Comparison of ENCODE assay signal across 29 mouse cellular contexts in the genomic region with DNA sequence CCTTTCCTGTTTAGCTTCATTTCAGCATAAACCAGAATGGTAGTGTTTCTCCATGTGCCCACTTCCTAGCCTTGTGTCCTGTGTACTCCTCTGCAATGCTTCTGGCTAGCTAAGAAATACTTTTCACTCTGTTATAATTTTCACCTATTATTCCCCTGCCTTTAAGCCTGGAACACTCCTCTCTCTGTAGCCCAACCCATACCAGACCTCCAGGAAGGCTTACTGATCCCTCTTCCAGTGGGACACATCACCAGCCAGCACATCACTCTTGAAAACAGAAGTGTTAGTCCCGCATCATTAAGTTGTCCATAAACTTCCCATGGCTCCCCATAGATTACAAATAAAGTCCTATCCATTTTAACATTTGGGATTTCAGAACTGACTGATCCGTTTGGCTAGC.
"Had no signal": no experiment of that assay in that cellular context is flagged by ENCODE, and none has a peak within 500 bp of the region (broad histone marks: within the 10 kb centered on the region; RNA-seq: fewer than 3 reads in every experiment).

No protein-coding gene starts in this region.

- ATAC-seq: liver, embryonic 12.5 days; liver, postnatal 0 days; lung, postnatal 0 days; midbrain, embryonic 13.5 days; midbrain, embryonic 15.5 days; midbrain, embryonic 16.5 days had no signal

- H3K9ac ChIP-seq: limb, embryonic 12.5 days; limb, embryonic 13.5 days; limb, embryonic 15.5 days; liver, embryonic 12.5 days; liver, embryonic 13.5 days; liver, embryonic 14.5 days; liver, embryonic 15.5 days; liver, postnatal 0 days; lung, embryonic 14.5 days; lung, embryonic 15.5 days; midbrain, embryonic 12.5 days; midbrain, embryonic 13.5 days; midbrain, embryonic 15.5 days had no signal

- H3K4me3 ChIP-seq: left cerebral cortex, adult 2 months; limb, embryonic 10.5 days; limb, embryonic 12.5 days; limb, embryonic 13.5 days; limb, embryonic 15.5 days; liver, embryonic 12.5 days; liver, embryonic 13.5 days; liver, embryonic 15.5 days; lung, embryonic 15.5 days; megakaryocyte, embryonic 14.5 days; midbrain, embryonic 10.5 days; midbrain, embryonic 12.5 days; midbrain, embryonic 13.5 days; midbrain, embryonic 15.5 days; myocyte had no signal

- H3K27ac ChIP-seq: left cerebral cortex, adult 2 months; limb, embryonic 10.5 days; limb, embryonic 12.5 days; limb, embryonic 13.5 days; limb, embryonic 15.5 days; liver, embryonic 12.5 days; liver, embryonic 13.5 days; liver, embryonic 14.5 days; liver, embryonic 15.5 days; lung, embryonic 15.5 days; macrophage; midbrain, embryonic 10.5 days; midbrain, embryonic 12.5 days; midbrain, embryonic 13.5 days; midbrain, embryonic 15.5 days had no signal

- H3K27me3 ChIP-seq: limb, embryonic 12.5 days; limb, embryonic 13.5 days; limb, embryonic 15.5 days; liver, embryonic 12.5 days; liver, embryonic 13.5 days; liver, embryonic 15.5 days; lung, embryonic 15.5 days; megakaryocyte, embryonic 14.5 days; midbrain, embryonic 12.5 days; midbrain, embryonic 13.5 days; midbrain, embryonic 15.5 days had no signal

- H3K36me3 ChIP-seq: limb, embryonic 15.5 days; liver, embryonic 12.5 days; liver, embryonic 13.5 days; liver, embryonic 15.5 days; lung, embryonic 15.5 days; midbrain, embryonic 10.5 days; midbrain, embryonic 12.5 days; midbrain, embryonic 13.5 days had no signal

- DNase-seq: liver; liver, embryonic 13.5 days; liver, postnatal 0 days; lung, adult 18-20 months; lung, adult 2 months; lung, postnatal 14 days; lung, postnatal 4 days; midbrain, embryonic 14.5 days had no signal

- H3K9me3 ChIP-seq: limb, embryonic 10.5 days; limb, embryonic 12.5 days; limb, embryonic 13.5 days; limb, embryonic 15.5 days; liver, embryonic 12.5 days; liver, embryonic 13.5 days; liver, embryonic 15.5 days; lung, embryonic 15.5 days; midbrain, embryonic 10.5 days; midbrain, embryonic 12.5 days; midbrain, embryonic 13.5 days; midbrain, embryonic 15.5 days had no signal

- H3K4me1 ChIP-seq: limb, embryonic 10.5 days; limb, embryonic 15.5 days; liver, embryonic 12.5 days; liver, embryonic 13.5 days; liver, embryonic 15.5 days; lung, embryonic 15.5 days; megakaryocyte, embryonic 14.5 days; midbrain, embryonic 12.5 days; midbrain, embryonic 15.5 days had no signal

- H3K4me2 ChIP-seq: limb, embryonic 12.5 days; limb, embryonic 13.5 days; limb, embryonic 15.5 days; liver, embryonic 11.5 days; liver, embryonic 12.5 days; liver, embryonic 13.5 days; liver, embryonic 15.5 days; lung, embryonic 14.5 days; lung, embryonic 15.5 days; midbrain, embryonic 11.5 days; midbrain, embryonic 12.5 days; midbrain, embryonic 13.5 days; midbrain, embryonic 15.5 days had no signal
